Mouse (Mus musculus): Measurements from ENCODE around the gene Palb2.
"Not testable (repeated sequence)": the region's sequence is repeated elsewhere in the genome, so short reads cannot be mapped to it uniquely, and the experiment has no call there.

Gene Palb2

DNA sequence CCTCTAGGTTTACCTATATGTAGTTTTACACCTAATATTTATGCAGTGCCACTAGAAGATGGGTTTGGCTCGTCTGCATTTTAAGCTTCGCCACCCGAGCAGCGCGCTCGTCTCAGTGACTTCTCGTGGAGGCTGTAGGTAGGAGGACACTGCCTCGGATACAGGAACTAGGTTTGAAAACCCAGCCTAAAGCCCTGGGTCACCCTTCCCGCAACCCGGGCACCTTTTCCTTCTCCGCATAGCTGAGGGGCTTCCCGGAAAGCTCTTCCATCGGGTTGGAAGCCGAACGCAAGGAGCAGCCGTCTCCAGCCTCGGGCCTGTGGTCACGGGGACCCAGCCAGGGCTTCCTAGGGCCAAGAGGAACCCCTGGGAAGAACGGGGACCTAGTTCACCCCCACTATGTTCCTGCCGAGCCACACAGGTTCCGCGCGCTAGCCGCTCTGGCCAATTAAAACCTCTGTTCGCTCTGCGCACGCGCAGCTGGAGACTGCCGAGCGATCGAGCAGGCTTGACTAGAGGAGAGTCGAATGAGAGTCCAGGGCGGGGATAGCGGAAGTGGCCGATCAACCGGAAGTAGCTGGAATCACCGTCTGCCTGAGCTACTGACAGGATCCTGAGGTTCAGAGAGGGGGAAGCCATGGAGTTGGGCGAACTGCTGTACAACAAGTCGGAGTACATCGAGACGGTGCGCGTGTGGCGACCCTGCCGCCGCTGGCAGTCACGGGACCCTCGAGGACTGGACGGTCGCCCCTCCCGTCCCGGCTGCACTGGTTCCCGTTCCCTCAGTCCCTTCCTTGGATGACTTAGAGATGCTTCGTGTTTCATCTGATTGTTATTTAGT lies at the start of gene Palb2, which contains the start of gene Dctn5:
Gene Palb2 (minus strand): TSS at position 489 of the 841 bp plus-strand sequence.
Gene Dctn5 (plus strand): TSS at position 545 of the 841 bp plus-strand sequence.
- peak; percentile 97 for DNase-seq

GRCm38 (mm10) chr7:122180720-122181119 lies 47.9 kb upstream of the Palb2 start:
- DNase-seq, result no peak

DNA sequence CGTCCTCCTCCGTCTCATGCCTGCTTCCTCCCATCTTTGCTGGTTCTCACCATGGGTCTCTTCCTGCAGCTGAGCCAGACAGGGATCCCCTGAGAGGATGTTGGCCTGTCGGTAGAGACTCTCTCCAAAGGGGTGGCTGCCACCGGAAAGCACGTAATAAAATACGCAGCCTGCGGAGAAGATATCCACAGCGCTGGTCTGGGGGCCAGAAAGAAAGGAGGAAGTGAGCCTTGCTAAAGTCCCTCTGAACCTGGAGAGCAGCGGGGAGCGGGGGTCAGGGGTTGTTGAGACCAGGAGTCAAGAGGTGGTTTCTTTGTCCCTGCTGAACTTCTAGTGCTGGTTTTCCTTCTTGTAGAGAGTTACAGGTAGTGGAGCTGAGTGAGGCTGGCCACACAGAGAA lies 38.8 kb upstream of the Palb2 start:
- DNase-seq, result no peak

DNA sequence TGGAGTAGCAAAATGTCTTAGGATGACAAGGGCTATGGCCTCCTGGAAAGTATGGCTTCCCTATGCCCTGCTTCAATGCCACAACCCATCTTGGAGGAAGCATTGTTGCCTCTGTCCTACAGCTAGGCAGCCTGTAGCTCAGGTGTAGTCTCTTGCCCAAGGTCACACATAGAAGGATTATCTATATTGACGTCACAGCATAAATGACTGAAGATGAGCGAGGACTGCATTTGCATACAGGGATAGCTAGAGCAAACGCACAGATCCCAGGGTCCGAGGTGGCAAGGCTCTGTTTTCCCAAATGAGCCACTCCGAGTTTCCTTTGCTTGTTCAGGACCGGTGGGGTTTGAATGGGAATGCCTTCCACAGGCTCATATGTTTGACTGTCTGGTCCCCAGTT lies 37.9 kb upstream of the Palb2 start:
- no peak for DNase-seq

- no peak for DNase-seq
These were observed 34.4 kb upstream of the Palb2 start for GRCm38 (mm10) chr7:122167203-122167602.

GRCm38 (mm10) chr7:122163766-122164165 lies 31.0 kb upstream of the Palb2 start:
- no peak for DNase-seq

- no peak for DNase-seq
These were observed 27.3 kb upstream of the Palb2 start for GRCm38 (mm10) chr7:122160037-122160436.

DNA sequence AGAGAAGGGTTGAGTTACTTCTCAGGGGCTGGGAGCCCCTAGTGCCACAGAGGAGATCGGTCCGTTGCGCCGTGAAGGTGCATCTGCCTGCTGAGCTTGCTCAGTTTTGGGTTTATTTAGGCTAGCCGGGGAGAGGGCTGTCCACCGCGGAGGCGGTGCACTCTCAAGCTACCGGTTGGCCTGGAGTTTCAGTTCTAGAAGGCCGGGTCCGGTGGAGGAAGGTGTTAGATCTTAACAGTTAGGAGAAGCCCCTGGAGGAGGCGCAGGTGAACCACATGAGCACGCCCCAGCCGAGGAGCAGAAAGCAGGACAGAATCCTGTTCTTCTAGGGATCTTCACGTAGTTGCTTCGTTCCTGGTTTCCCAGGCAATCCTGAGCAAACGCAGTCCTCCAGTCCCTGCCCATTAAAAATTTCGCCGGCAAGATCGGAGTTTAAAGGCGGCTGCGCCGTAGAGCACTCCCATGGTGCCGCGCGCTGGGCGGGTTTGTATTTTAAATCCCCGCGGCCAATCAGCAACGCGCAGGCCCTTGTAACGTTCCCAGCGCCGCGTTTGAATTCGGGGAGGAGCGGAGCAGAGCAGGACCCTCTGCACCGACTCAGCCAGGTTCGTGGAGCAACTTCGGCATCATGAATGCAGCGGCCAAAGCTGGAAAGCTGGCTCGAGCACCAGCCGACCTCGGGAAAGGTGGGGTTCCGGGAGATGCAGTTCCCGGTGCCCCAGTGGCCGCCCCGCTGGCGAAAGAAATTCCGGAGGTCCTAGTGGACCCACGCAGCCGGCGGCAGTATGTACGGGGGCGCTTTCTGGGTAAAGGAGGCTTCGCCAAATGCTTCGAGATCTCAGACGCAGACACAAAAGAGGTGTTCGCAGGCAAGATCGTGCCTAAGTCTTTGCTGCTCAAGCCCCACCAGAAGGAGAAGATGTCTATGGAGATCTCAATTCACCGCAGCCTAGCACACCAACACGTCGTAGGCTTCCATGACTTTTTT lies 26.4 kb upstream of the Palb2 start, which contains the start of gene Plk1:
Gene Plk1 (plus strand): TSS at position 525 of the 988 bp plus-strand sequence.
- peak; percentile 53 for DNase-seq

GRCm38 (mm10) chr7:122158488-122158887 lies 25.7 kb upstream of the Palb2 start:
- DNase-seq, result no peak

DNA sequence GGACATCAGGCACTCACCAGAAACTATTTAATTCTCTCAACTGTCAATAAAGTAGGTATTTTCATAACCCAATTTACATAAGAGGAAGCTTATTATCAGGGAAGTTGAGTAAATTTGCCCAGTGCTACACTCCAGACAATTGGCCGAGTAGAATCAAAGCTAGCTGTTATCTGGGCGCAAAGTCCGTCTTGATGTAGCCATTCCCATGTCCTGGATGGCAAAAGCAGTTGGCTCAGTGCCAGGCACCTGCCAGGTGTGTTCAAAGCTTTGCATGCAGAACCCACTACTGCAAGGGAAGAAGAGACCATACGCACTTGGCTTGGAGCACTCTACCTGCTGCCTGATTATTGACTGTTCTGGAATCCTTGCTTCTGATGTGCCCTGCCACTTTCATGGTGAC lies 19.7 kb upstream of the Palb2 start:
- DNase-seq, result no peak

GRCm38 (mm10) chr7:122140991-122141390 lies 8.2 kb upstream of the Palb2 start:
- DNase-seq, result no peak

- no peak for DNase-seq
These were observed 5.4 kb upstream of the Palb2 start for GRCm38 (mm10) chr7:122138190-122138589.

DNA sequence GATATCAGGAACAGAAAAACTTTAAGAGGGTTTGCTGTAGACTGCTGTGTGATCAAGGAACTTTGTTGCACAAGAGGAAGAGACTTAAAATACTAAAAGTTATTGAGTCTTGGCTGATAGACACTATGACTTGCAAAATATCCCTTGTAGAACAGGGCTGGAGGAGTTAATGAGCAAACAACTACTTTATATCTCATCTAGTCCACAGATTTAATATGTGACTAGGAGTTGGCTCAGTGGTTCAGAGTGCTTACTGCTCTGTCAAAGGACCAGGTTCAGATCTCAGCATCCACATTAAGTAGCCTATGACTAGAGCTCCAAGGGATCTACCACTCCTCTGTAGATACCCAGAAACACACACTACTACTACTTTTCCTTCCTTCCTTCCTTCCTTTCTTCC lies 4.3 kb upstream of the Palb2 start:
- DNase-seq, result no peak

GRCm38 (mm10) chr7:122135070-122135469 lies 2.3 kb upstream of the Palb2 start:
- no peak for DNase-seq

DNA sequence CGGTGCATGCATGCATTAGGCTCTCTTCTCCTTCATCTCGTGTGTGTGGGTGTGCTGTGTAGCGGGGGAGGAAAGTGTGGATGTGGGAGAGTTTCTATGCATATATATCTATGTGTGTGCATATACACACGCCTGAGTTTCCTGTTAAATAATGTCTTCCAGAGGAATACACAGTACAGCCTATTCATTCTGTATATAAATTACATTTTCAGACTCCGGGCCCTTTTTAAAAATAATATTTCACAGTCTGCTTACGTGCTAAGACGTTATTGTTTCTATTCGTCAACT lies 497 bp upstream of the Palb2 start:
- no peak for DNase-seq

DNA sequence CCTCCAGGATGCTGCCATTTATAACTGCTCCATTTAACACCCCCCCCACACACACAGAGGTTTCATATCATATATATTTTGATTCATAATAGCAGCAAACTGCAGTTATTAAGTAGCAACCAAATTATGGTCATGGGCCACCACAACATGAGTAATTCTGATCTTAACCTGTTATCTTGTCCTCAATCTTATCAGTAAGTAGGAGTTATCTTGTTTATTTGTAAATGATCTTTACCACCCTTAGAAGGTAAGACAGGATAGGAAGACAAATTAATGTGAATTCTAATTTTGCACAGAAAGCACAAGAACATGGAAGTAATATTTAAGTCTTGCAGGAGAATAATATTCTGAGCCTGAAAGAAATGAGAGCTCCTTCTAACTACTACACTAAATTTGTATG lies 951 bp downstream of the Palb2 start:
- DNase-seq, result no peak

GRCm38 (mm10) chr7:122126946-122127345 lies 5.8 kb downstream of the Palb2 start:
- no peak for DNase-seq

DNA sequence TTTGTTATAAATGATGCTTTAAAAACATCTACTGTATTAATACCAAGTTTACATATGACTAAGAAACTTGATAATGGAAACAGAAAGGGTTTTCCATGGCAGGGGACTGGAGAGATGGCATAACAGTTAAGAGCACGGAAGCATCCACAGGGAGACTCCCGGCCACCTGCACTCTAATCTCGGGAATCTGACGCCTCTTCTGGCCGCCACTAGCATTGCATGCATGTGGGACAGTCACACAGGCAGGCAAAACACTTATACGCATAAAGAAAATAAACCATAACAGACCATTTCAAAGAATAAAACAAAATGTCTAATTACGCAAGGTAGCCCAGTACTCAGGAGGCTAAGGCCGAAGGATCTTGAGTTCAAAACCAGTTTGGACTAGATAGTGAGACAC lies 7.1 kb downstream of the Palb2 start:
- DNase-seq, result no peak

- no peak for DNase-seq
These were observed 9.3 kb downstream of the Palb2 start for GRCm38 (mm10) chr7:122123518-122123917.

DNA sequence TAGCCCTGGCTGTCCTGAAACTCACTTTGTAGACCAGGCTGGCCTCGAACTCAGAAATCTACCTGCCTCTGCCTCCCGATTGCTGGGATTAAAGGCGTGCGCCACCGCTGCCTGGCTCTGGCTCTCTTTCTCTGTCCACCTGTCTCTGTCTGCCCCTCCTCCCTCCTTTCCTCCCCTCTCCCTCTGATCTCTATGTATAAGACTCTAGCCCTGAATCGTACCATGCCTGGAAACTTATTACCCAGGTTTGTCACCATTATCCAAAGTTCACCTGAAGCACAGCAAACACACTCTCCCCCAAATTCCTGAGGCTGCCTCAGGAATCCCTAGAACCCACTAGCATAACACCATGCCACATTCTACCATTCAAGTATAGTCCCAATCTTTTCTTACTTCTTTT lies 24.6 kb downstream of the Palb2 start:
- no peak for DNase-seq

DNA sequence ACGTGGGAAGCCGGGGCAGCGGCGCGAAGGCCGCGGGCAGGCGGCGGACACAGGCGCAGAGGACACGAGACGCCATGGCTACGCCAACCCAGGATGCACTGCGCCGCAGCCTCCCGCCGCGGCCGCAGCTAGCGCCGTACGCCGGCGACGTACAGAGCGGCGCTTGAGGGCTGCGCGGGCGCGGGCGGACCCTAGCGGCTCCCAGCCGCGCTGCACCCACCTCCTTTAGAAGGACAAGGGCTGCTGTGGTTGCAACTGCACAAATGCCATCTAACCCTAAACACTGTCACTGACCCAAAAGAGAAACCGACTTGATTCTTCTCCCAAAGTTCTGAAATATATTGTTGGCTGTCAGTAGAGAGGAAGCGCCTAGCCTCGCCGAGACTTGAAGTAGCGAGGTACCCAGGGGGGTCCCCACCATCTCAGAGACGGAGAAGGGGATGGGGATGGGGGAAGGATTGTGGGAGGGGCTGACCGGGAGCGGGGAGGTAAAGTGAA lies 31.0 kb downstream of the Palb2 start, which contains the start of gene Ndufab1:
Gene Ndufab1 (minus strand): TSS at position 140 of the 498 bp plus-strand sequence.
- peak; percentile 89 for DNase-seq

- not testable (repeated sequence) for DNase-seq
These were observed 31.6 kb downstream of the Palb2 start for GRCm38 (mm10) chr7:122101014-122101746.

GRCm38 (mm10) chr7:122099222-122099621 lies 33.6 kb downstream of the Palb2 start:
- peak; percentile 36 for DNase-seq

All from cerebellum, adult 9-11 months (tissue).